Mouse (Mus musculus) 3T3-L1 (cell line): ENCODE measurements around the gene Gm3676.
"Not testable (repeated sequence)": the region's sequence is repeated elsewhere in the genome, so short reads cannot be mapped to it uniquely, and the experiment has no call there.

Experiments used
- DNase-seq: peaks from one replicate; pipeline ENCODE4 v3.0.0-alpha.2; 2015; ENCODE audit warnings: low read depth, low spot score

Gene Gm3676

GRCm38 (mm10) chr14:41646387-41646786 lies at the start of gene Gm3676:
Gene Gm3676, minus strand, starts transcription at chr14:41646487.
- DNase-seq = not testable (repeated sequence)

- not testable (repeated sequence) for DNase-seq
Measured at GRCm38 (mm10) chr14:41648176-41648575, 1.9 kb upstream of the Gm3676 start.

- DNase-seq = not testable (repeated sequence)
Measured at GRCm38 (mm10) chr14:41630144-41630543, 16.1 kb downstream of the Gm3676 start.

- not testable (repeated sequence) for DNase-seq
Measured at GRCm38 (mm10) chr14:41624512-41624911, 21.8 kb downstream of the Gm3676 start, which contains the start of gene Gm3072. Gene Gm3072, minus strand, starts transcription at chr14:41624612.

- DNase-seq = not testable (repeated sequence)
Measured at GRCm38 (mm10) chr14:41622535-41622934, 23.8 kb downstream of the Gm3676 start.

- DNase-seq = not testable (repeated sequence)
Measured at GRCm38 (mm10) chr14:41610690-41611089, 35.6 kb downstream of the Gm3676 start.

GRCm38 (mm10) chr14:41600935-41601334 lies 45.4 kb downstream of the Gm3676 start:
- not testable (repeated sequence) for DNase-seq
